Mouse (Mus musculus): ENCODE measurements at regions not wholly inside any gene's neighbourhood (a gene's known extent, or its start where the extent isn't known, plus 50 kb on each side); places are given as distances from the start of the nearest gene placed in this dataset.

DNA sequence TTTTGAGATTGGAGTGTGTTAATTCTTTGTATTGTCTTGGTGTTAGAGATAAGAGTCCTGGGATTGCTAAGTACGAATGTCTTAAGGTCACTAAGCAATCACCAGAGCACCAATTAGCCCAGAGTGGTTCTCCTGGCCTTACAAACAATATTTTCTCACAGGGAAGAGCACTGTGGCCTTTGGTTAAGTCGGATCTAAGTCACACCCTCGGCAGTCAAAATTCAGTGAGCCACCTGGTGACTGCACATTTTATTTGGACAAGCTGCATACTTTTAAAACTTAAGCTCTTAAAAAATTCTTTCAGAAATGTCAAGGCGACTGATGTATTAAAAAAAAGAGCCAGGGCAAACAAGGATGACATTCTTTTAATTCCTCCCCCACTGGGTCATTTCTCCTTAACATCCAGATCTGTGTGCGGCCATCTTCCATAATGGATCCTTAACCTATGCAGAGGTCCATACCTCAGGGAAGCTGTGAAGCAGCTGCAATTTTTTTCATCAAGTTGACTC lies 60.9 kb upstream of the Foxa2 start:
- ATAC-seq (replicated peaks; ENCODE audit: low read depth, poor library complexity, severe bottlenecking) = no peak

DNA sequence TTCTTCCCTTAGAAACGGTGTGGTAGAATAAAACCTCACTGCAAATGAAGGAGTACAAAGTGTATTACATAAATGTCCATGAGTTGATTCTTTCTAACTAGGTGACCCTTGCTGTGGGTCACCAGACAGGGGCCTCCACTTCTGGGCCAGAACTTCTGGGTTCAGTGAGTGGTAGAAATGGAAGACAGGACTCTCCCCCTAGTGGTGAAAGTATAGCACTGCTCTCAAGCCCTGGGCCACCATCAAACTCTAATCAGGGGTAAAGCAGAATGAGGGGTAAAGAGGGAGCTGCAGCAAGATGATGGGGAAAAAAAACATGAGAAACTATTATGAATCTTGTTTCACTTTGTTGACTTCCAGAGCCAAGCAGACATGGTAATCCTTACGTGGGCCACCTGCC lies 63.4 kb upstream of the Foxa2 start:
- ATAC-seq (replicated peaks; ENCODE audit: low read depth, poor library complexity, severe bottlenecking) = peak; percentile 70; the same call in 1 of the 2 replicates

DNA sequence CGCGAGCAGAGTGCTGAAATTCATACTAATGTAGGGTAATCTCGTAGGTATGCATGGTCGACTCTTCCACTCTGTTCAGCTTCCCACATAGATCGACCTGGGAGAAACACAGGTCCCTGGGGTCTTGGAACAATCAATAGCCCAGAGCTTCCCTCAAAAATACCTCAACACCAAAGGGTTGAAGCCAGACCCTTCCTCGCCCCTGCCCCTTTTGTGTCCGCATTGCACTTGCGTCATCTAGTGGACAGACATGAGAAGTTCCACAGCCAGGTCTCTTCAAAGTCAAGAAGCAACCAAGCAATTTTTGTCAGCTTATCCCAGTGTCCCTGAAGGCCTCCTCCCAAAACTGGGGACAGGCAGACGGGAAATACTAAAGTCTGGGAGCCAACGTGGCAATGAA lies 65.1 kb upstream of the Foxa2 start:
- ATAC-seq (replicated peaks; ENCODE audit: low read depth, poor library complexity, severe bottlenecking) = peak; percentile 20; the same call in 1 of the 2 replicates

DNA sequence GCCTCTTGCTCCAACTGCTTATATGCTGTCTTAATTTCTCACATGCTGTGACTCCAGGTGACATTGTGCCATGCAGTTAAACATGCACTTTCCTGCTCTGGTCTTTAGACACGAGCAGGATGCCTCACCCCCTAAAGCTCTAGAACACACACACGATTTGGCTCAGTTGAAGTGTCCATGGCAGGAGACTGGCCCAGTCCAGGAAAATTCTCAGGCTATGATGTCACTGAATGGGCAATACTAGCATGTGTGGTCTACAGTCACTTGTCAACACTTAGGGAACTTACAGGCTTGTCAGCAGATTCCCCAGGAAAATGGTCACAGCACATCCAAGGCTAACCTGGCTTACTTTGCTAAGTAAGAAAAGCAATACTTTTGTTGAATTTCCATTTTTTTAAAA lies 66.4 kb upstream of the Foxa2 start:
- ATAC-seq (replicated peaks; ENCODE audit: low read depth, poor library complexity, severe bottlenecking) = no peak

DNA sequence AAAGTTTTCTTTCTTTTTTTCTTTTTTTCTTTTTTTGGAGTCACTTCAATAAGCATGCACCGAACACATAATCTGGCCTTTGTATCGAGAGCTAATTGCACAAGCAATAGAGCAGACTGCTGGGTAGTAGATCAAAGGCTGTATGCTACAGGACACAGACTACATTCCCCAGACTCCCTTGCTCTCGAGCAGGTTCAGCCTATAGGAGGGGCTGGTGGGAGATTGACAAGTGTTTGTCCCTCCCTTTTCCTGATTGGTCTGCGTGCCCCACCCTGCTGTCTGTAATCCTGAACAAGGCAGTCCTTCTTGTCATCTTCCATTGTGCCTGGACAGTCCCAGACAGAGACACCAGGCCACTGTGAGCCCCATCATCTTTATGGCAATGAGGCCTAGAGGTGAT lies 67.8 kb upstream of the Foxa2 start:
- peak; percentile 79 for ATAC-seq (replicated peaks; ENCODE audit: low read depth, poor library complexity, severe bottlenecking)

DNA sequence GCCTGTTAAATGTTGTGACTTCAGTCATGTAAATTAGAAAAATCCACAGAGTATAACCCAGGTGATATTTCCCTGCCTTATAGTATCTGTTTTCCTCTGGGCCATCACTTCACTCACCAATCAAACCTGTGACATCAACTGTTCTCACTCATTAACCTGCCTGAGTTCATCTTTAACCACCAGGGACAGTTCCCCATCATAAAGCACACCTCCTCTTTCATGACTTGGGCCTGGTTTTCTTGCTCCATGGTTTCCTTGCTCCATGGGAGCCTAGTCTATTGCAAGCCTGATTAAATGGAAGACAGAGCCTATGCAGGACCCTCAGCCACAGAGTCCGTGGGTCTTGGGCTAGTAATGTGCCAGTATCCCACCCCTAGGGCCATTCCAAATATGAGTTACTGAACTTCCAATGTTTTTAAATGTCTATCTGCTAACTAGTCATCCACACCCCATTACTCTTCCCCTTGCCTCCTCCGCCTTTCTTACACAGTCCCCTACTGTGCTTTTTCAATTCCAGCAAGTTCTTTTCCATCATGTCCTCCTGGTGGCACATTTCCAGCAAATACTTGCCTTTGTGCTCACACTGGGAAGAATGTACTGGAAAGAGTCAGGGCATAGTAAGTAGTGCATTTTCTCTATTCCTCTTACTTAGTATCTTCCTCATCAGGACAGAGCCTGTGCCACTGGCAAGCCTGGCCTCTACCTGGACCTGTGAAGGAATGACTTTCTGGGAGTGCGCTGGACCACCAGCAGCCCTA lies 69.4 kb upstream of the Foxa2 start:
- no peak for ATAC-seq (replicated peaks; ENCODE audit: low read depth, poor library complexity, severe bottlenecking)

DNA sequence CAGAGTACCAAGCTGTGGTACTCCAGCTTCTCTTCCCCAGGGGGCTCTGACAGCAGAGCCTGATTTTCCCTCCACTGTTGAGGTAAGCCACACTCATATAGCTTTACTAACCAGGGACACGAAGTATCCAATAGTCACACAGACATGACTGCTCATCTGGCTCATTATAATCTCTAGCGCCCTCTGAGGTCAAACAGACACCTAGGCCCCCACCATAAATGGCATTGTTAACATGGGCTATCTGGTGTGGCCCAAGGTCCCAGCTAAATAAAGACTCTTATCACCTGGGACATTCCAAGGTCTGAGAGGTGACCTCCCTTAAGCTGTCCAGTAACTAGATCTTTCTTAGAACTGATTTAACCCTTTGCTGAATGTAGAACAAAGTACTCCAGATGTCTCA lies 70.7 kb upstream of the Foxa2 start:
- ATAC-seq (replicated peaks; ENCODE audit: low read depth, poor library complexity, severe bottlenecking) = no peak

DNA sequence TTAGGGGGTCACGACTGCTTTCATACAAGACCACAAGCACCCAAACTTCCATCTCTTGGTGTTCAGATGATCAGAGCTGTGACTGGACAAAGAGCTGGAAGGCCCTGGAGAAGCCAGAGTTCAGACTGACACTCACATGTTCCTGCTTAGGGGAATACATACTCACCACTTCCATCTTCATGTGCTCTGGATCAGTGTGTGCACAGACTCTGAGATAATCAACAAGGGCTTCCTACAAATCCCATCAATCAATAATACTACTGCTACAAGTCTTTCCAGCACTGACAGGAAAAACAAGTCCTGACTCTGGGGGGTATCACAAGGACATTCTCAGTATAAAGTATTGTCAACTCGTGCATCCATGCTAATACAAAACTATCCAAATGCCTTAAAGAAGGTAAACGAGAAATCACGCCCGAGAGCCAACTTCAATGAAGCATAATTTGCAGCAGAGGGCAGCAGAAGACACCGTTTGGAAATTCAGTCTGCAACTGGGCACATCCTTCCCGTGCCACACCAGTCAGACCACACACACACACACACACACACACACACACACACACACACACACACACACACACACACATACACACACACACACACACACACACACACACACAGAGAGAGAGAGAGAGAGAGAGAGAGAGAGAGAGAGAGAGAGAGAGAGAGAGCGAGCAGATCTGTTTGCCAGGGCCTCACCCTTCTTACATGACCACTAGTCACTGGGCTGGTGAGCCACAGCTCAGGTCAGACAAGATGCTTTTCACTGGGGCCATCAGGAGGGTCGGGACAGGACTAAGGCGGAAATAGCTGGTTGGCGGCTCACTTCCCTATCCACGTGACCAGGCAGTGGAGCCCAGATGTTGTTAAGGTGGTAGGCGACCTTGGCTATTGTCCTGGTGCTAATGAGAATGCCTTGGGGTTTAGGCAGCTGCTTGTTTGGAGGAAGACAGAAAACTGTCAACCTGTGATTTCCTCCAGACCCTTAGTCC lies 75.4 kb upstream of the Foxa2 start:
- peak; percentile 66 for ATAC-seq (replicated peaks; ENCODE audit: low read depth, poor library complexity, severe bottlenecking)

DNA sequence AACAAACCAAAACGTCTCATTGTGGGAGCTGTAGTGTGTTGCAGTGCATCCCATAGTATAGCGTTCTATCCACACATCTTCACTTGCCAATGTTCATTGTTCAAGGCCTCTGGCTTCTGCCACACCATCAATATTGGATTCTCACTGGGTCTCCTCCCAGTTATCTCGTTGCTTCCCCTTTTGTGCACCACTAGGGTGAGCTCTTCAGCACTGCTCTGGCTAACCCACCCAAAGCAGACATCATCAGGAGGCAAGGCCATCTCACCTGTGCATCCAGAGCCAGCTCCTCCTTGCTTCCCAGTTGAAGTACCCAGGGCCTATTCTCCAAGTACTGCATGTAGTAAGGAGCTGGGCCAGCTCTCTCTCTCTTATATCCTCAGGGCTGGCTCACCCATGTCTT lies 77.0 kb upstream of the Foxa2 start:
- peak; percentile 70 for ATAC-seq (replicated peaks; ENCODE audit: low read depth, poor library complexity, severe bottlenecking)

DNA sequence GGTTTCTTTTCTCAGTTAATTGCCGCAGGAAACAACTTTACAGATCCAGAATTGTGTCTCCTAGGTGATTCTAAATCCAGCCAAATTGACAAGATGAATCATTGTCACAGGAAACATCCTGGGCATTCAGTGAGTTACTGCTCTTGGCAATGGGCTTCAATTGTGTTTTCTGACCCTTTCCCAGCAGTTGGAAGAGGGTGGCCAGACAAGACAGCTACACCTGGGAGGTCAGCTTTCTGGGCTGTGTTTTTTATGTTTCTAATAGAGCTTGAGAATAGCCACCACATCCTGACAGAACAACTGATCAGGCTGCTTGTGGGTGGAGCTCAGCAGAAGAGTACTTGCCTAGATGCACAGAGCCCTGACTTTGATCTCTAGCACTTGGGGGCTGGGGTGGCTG lies 87.0 kb upstream of the Foxa2 start:
- ATAC-seq (replicated peaks; ENCODE audit: low read depth, poor library complexity, severe bottlenecking) = no peak

DNA sequence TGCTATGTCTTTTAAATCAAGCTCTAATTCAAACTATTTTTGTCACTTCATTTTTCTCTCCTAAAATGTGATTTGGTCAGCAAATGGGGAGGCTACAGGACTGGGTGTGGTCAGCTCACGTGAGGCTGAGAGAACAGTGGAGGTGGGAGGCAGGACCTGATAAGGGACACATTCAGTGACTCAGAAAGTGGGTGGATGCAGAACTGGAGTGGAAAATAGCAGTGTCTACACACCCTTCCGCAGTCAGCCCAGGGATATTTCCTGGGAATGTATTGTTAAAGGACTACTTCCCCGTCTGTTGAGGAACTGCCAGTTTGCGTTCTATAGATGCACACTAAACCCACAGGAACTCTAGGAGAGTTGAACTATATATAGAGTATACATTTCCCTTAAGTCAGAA lies 95.2 kb upstream of the Foxa2 start:
- ATAC-seq (replicated peaks; ENCODE audit: low read depth, poor library complexity, severe bottlenecking) = no peak

DNA sequence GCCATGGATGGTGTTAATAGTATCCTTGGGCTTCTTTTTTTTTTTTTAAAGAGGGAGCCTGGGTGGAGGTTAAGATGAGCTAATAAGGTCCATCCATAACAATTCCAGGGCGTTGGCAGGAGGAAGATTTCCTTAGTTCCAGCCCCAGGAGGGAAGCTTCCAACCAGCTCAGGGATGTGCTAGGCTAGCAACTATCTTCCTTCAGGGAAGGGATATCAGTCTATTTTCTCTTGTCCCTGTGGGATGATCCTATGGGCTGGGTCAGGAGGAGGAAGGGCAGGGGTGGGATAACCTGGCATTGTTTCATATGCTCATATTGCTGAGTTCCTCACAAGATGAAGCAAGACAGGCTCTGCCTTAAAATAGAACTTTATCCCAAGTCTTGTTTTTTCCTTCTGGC lies 98.0 kb upstream of the Foxa2 start:
- ATAC-seq (replicated peaks; ENCODE audit: low read depth, poor library complexity, severe bottlenecking) = no peak

DNA sequence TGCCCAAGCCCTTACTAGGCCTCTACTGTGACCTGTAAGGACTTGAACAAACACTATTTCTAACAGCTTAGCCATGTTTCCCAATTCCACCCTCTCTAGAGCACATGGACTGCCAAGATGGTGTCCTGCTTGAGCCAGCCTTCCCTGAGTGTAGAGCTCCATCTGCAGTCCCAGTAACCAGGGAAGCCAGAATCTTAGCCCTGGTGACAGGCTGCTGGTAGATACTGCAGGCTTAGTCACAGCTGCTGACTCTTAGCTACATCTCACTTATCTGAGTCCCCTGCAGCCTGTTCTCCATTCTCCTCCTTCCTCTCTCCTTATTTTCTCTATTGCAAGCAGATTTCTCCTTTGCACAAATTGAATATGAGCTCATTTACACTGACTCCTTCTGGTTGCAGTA lies 101.5 kb upstream of the Foxa2 start:
- no peak for ATAC-seq (replicated peaks; ENCODE audit: low read depth, poor library complexity, severe bottlenecking)

DNA sequence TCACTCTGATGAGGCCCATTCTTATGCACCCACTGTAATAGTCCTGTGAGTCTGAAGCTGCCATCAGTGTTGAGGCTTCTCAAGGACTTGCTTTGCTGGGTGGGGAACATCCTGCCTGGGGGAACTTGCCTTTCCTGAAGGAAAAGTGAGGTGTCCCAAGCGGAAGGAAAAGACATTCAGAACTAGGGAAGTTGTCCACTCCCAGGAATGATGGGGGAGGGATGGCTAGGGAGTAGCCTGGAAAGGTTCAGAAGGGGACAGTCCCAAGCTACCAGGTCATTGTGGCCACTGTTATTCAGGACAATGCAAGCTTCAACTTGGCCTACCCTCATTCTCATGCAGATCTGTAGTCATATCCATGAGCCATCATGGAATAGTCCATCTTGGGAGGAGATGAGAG lies 102.7 kb upstream of the Foxa2 start:
- ATAC-seq (replicated peaks; ENCODE audit: low read depth, poor library complexity, severe bottlenecking) = no peak

DNA sequence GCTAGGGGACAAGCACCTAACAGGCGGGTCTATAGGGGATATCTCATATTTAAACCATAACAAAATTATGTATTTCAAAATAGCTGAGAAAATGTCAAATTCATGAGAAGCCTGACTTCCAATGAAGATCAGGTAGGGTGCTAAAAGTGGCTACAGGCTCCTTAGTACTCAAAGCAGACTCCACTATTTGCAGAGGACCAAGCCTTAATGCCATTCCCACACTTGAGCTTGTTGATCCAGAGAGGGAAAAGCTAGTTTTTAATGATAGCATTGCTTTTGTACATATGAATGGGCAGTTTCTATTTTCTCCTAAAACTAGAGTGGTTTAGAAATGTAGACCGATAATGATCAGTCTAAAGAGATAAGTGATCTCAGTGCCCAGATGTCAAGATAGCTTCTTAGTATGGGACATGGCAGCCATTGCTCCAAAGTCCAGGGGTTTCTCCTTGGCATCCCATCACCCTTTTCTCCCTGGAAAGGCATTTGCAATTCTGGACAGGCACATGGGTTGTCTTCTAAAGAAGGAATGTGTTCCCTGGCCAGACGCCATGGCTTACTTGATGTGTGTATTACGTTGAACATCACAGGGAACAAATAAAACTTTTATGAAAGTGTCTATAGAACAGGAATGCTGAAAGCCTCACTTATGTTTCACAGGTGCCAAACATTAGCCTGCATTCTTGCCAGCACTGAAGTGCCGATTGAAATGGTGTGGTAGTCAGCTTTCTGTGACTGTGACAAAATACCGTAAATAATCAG lies 106.9 kb upstream of the Foxa2 start:
- ATAC-seq (replicated peaks; ENCODE audit: low read depth, poor library complexity, severe bottlenecking) = no peak

DNA sequence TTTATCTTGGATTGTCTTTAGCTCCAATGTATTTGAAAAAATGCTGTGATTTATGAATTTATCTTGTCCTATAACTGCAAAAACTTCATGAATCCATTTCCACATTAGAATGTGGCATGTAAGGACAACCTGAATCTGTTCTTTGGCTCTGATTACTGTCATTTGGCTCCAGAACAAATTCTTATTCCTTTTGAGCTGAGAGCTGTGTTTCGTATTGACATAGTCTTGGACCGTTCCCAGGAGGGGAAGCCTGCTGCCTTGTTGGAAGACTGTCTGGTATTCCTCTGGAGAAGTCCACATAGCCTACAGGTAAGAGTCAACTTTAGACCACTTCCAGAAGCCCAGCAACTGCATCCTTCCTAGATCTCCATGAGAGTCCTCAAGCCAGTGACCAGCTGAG lies 109.4 kb upstream of the Foxa2 start:
- no peak for ATAC-seq (replicated peaks; ENCODE audit: low read depth, poor library complexity, severe bottlenecking)

DNA sequence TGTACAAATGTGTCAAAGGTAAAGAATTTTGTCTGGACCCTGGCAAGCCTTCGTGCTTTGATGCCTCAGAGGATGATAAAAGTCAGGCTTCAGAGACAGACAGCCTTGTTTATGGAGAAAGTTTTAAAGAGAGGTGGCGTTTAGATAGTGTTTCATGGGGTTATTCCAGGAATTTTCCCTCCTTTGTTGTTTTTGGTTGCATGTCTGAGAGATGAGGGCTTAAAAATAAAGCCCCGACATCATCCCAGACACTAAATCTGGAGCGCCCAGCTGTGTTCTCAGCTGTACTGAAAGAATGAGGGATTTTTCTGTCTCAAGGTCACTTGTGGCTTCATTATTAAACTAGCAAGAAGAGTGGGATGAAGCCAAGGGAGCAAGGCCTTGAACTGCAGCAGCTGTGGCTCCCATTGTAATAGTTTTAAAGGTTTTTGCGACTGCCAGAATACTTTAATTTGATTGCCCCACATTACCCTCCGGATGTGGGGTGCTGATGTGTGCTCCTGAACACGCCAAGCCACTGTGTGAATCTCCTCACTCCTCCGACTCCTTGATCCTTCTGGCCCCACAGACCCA lies 112.3 kb upstream of the Foxa2 start:
- ATAC-seq (replicated peaks; ENCODE audit: low read depth, poor library complexity, severe bottlenecking) = no peak

DNA sequence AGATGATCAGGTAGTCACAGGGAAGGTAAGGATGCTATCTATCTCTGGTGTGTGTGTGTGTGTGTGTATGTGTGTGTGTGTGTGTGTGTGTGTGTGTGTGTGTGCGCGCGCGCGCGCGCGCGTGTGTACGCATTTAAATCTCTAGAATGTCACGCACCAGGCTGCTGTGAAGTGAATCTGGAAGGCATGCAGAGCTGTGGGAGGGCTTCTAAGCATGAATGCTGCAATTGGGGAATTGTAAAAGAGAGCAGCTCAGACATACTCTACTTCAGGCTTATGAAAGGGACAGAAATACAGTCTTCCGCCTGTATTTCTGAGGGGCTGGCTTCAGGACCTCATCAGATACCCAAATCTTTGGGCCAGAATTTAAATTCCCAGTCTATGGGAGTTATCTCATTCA lies 114.2 kb upstream of the Foxa2 start:
- no peak for ATAC-seq (replicated peaks; ENCODE audit: low read depth, poor library complexity, severe bottlenecking)

DNA sequence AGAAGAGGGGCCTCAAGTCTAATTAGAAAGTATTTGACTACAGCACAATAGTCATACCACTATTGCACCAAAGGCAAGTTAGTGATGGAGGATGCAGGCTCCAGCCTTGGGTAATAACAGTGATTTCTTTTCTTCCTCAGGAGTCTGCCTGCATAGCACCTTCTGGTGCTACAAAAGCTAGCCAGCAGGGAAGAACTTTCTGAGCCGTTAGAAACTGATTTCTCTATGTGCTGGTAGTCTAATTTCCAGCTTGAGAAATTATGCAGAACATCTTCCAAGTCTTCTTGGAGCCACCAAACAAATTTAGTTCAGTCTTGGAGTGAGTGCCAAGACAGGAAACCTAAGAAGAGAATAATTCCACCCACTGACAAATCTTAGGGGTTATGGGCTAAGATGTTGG lies 115.2 kb upstream of the Foxa2 start:
- no peak for ATAC-seq (replicated peaks; ENCODE audit: low read depth, poor library complexity, severe bottlenecking)

DNA sequence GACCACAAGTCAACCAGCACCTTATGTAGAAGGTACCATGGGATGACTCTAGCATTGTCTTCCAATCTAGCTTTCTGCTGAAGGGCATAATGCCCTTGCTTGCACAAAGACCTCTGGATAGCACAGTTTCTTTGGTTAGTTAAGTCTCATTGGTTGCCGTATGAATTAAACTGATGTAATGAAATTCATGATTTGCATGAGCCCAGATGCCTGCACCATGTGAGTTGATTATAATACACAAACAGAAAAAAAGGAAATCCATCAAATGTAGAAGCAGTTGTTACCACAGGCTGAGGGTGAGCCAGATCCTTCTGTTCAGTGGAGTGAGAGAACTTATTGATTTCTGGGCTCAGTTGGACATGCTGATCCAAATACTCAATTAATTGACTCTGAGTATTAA lies 115.8 kb upstream of the Foxa2 start:
- no peak for ATAC-seq (replicated peaks; ENCODE audit: low read depth, poor library complexity, severe bottlenecking)
